In genomic region chr11:115092140-115092539, GRCm38 (mm10) we compare ENCODE assay signal across 11 mouse cellular contexts. TPM values are rescaled to one million over a fixed set of nuclear protein-coding genes. Genes with fewer than 3 reads are reported as not detected.
A peak's percentile ranks its signal among the peaks of the same experiment; 100 is the strongest.
DNase-seq lines count a peak whose midpoint lies in the region; ATAC-seq lines count a peak whose summit lies in the region.
"Had no signal": no experiment of that assay in that cellular context is flagged by ENCODE, and none has a peak within 500 bp of the region (broad histone marks: within the 10 kb centered on the region; RNA-seq: fewer than 3 reads in every experiment).

No protein-coding gene starts in this region.

- H3K9me3 ChIP-seq in kidney, embryonic 14.5 days (ENCODE audit: control insufficient read depth, low read length), result peaks cover 6% of the 10 kb centered on the region; the same call in 1 of the 2 replicates
- H3K9me3 ChIP-seq in forebrain, embryonic 11.5 days (ENCODE audit: control insufficient read depth, low read length), result no peaks in the 10 kb centered on the region
- no peaks in the 10 kb centered on the region for H3K9me3 ChIP-seq in hindbrain, embryonic 13.5 days
- no peaks in the 10 kb centered on the region for H3K9me3 ChIP-seq in midbrain, embryonic 16.5 days (replicated peaks; ENCODE audit: control insufficient read depth, low read length, poor library complexity, severe bottlenecking)

- H3K36me3 ChIP-seq in kidney, embryonic 14.5 days (ENCODE audit: control insufficient read depth, insufficient read depth, low read length), result no peaks in the 10 kb centered on the region
- H3K36me3 ChIP-seq in forebrain, embryonic 11.5 days (ENCODE audit: control insufficient read depth, insufficient read depth, low read length), result no peaks in the 10 kb centered on the region
- H3K36me3 ChIP-seq in hindbrain, embryonic 13.5 days, result no peaks in the 10 kb centered on the region
- H3K36me3 ChIP-seq in midbrain, embryonic 16.5 days (ENCODE audit: control insufficient read depth, insufficient read depth, low read length), result no peaks in the 10 kb centered on the region
- H3K36me3 ChIP-seq: limb, embryonic 12.5 days had no signal

- no peak for ATAC-seq in kidney, embryonic 14.5 days (ENCODE audit: low FRiP score, low TSS enrichment)
- ATAC-seq in forebrain, embryonic 11.5 days (replicated peaks; ENCODE audit: low FRiP score), result no peak
- ATAC-seq in hindbrain, embryonic 13.5 days (ENCODE audit: low FRiP score), result no peak
- no peak for ATAC-seq in midbrain, embryonic 16.5 days

- H3K4me1 ChIP-seq in kidney, embryonic 14.5 days (ENCODE audit: control insufficient read depth, insufficient read depth, low read length), result no peaks in the 10 kb centered on the region
- 0 out of 2 replicates have a peak, but pooled peaks cover 5% of the 10 kb centered on the region for H3K4me1 ChIP-seq in forebrain, embryonic 11.5 days (replicated peaks; ENCODE audit: control insufficient read depth, insufficient read depth, low read length)
- peaks cover 12% of the 10 kb centered on the region for H3K4me1 ChIP-seq in hindbrain, embryonic 13.5 days (replicated peaks)
- H3K4me1 ChIP-seq in midbrain, embryonic 16.5 days (ENCODE audit: control insufficient read depth, insufficient read depth, low read length), result peaks cover 10% of the 10 kb centered on the region

- no peak overlapping the region for H3K27ac ChIP-seq in kidney, embryonic 14.5 days (ENCODE audit: low read depth, low read length)
- no peak overlapping the region for H3K27ac ChIP-seq in forebrain, embryonic 11.5 days (ENCODE audit: low read depth, low read length)
- no peak overlapping the region for H3K27ac ChIP-seq in hindbrain, embryonic 13.5 days
- H3K27ac ChIP-seq in midbrain, embryonic 16.5 days (ENCODE audit: low read length), result no peak overlapping the region
- H3K27ac ChIP-seq: limb, embryonic 12.5 days had no signal

- H3K4me3 ChIP-seq in kidney, embryonic 14.5 days (ENCODE audit: low read length), result no peak overlapping the region
- H3K4me3 ChIP-seq in forebrain, embryonic 11.5 days (ENCODE audit: low read depth, low read length), result peak overlapping the region; percentile 26; the same call in 1 of the 2 replicates
- peak overlapping the region; percentile 34; the same call in 1 of the 2 replicates for H3K4me3 ChIP-seq in hindbrain, embryonic 13.5 days
- peak overlapping the region; percentile 30; the same call in 1 of the 2 replicates for H3K4me3 ChIP-seq in midbrain, embryonic 16.5 days (ENCODE audit: low read depth, low read length)
- H3K4me3 ChIP-seq: limb, embryonic 12.5 days had no signal

- peaks cover 22% of the 10 kb centered on the region for H3K27me3 ChIP-seq in kidney, embryonic 14.5 days (ENCODE audit: control insufficient read depth, insufficient read depth, low read length)
- peaks cover 11% of the 10 kb centered on the region; the same call in 1 of the 2 replicates for H3K27me3 ChIP-seq in forebrain, embryonic 11.5 days (ENCODE audit: control insufficient read depth, insufficient read depth, low read length)
- peaks cover 40% of the 10 kb centered on the region for H3K27me3 ChIP-seq in hindbrain, embryonic 13.5 days
- H3K27me3 ChIP-seq in midbrain, embryonic 16.5 days (ENCODE audit: control insufficient read depth, insufficient read depth, low read depth, low read length), result peaks cover 16% of the 10 kb centered on the region

- peak overlapping the region; percentile 11; the same call in 1 of the 2 replicates for H3K4me2 ChIP-seq in kidney, embryonic 14.5 days (replicated peaks; ENCODE audit: low read depth, low read length)
- H3K4me2 ChIP-seq in forebrain, embryonic 11.5 days (ENCODE audit: low read depth, low read length, severe bottlenecking), result peak overlapping the region; percentile 55; the same call in 1 of the 2 replicates
- H3K4me2 ChIP-seq in hindbrain, embryonic 13.5 days, result peak overlapping the region; percentile 54
- H3K4me2 ChIP-seq in midbrain, embryonic 16.5 days (ENCODE audit: low read length), result peak overlapping the region; percentile 56
- H3K4me2 ChIP-seq: lung, embryonic 14.5 days had no signal

- DNase-seq in kidney, postnatal 10 days, result no peak
- no peak for DNase-seq in forebrain, embryonic 11.5 days (ENCODE audit: low spot score)
- DNase-seq in spleen, adult 18-20 months, result no peak
- no peak for DNase-seq in lung, postnatal 4 days
- DNase-seq in MN1 (ENCODE audit: low spot score), result no peak

- WGBS in kidney, embryonic 14.5 days, result 29% methylated on average over 4 of the region's 4 CpGs
- 15% methylated on average over 4 of the region's 4 CpGs for WGBS in forebrain, embryonic 11.5 days
- WGBS in hindbrain, embryonic 13.5 days, result 20% methylated on average over 4 of the region's 4 CpGs
- 7% methylated on average over 4 of the region's 4 CpGs for WGBS in midbrain, embryonic 16.5 days

- no peak overlapping the region for H3K9ac ChIP-seq in kidney, embryonic 14.5 days (ENCODE audit: low read depth, low read length)
- no peak overlapping the region for H3K9ac ChIP-seq in forebrain, embryonic 11.5 days (ENCODE audit: low read length)
- H3K9ac ChIP-seq in hindbrain, embryonic 13.5 days, result no peak overlapping the region
- H3K9ac ChIP-seq in midbrain, embryonic 16.5 days (ENCODE audit: low read depth, low read length), result 0 out of 2 replicates have a peak overlapping the region, but pooled peaks have one; percentile 54
- H3K9ac ChIP-seq: limb, embryonic 12.5 days; lung, embryonic 14.5 days had no signal

RNA-seq across cellular contexts. Expression of gene Rab37, which starts 0.9 kb away (rescaled TPM):
- 0.96 and 1.2 TPM in 2 replicates for polyA plus RNA-seq in kidney, embryonic 14.5 days (2014; fragmentation: Nextera tagmentation; extraction: Ambion mirVana)
- 0.83 and 0.98 TPM in 2 replicates for polyA plus RNA-seq in forebrain, embryonic 11.5 days (2014; fragmentation: Nextera tagmentation; extraction: Ambion mirVana)
- 0.99 and 1.4 TPM in 2 replicates for polyA plus RNA-seq in hindbrain, embryonic 13.5 days (2015; fragmentation: Nextera tagmentation; extraction: Ambion mirVana)
- 1.0 TPM in 2 replicates for polyA plus RNA-seq in midbrain, embryonic 16.5 days (2015; fragmentation: Nextera tagmentation; extraction: Ambion mirVana)

RNA-seq across cellular contexts. Expression of gene Cd300e, which starts 30.2 kb away (rescaled TPM):
- polyA plus RNA-seq in kidney, embryonic 14.5 days (2014; fragmentation: Nextera tagmentation; extraction: Ambion mirVana), result not detected in 2 replicates
- not detected in 2 replicates for polyA plus RNA-seq in forebrain, embryonic 11.5 days (2014; fragmentation: Nextera tagmentation; extraction: Ambion mirVana)
- not detected in 2 replicates for polyA plus RNA-seq in hindbrain, embryonic 13.5 days (2015; fragmentation: Nextera tagmentation; extraction: Ambion mirVana)
- 0.11 TPM in 1 of 2 replicates, not detected in the other for polyA plus RNA-seq in midbrain, embryonic 16.5 days (2015; fragmentation: Nextera tagmentation; extraction: Ambion mirVana)
- polyA plus RNA-seq: embryonic facial prominence, embryonic 11.5 days; limb, embryonic 12.5 days; lung, embryonic 14.5 days had no signal

RNA-seq across cellular contexts. Expression of gene Cd300lf, which starts 41.7 kb away (rescaled TPM):
- 0.26 TPM in 2 replicates for polyA plus RNA-seq in kidney, embryonic 14.5 days (2014; fragmentation: Nextera tagmentation; extraction: Ambion mirVana)
- polyA plus RNA-seq in forebrain, embryonic 11.5 days (2014; fragmentation: Nextera tagmentation; extraction: Ambion mirVana), result not detected in 2 replicates
- 0.12 and 0.27 TPM in 2 replicates for polyA plus RNA-seq in hindbrain, embryonic 13.5 days (2015; fragmentation: Nextera tagmentation; extraction: Ambion mirVana)
- 0.34 TPM in 1 of 2 replicates, not detected in the other for polyA plus RNA-seq in midbrain, embryonic 16.5 days (2015; fragmentation: Nextera tagmentation; extraction: Ambion mirVana)
- polyA plus RNA-seq: embryonic facial prominence, embryonic 11.5 days had no signal

RNA-seq across cellular contexts. Expression of gene Cd300ld3, which starts 43.9 kb away (rescaled TPM):
- not detected in 2 replicates for polyA plus RNA-seq in kidney, embryonic 14.5 days (2014; fragmentation: Nextera tagmentation; extraction: Ambion mirVana)
- not detected in 2 replicates for polyA plus RNA-seq in forebrain, embryonic 11.5 days (2014; fragmentation: Nextera tagmentation; extraction: Ambion mirVana)
- not detected in 2 replicates for polyA plus RNA-seq in hindbrain, embryonic 13.5 days (2015; fragmentation: Nextera tagmentation; extraction: Ambion mirVana)
- not detected in 2 replicates for polyA plus RNA-seq in midbrain, embryonic 16.5 days (2015; fragmentation: Nextera tagmentation; extraction: Ambion mirVana)
- polyA plus RNA-seq: embryonic facial prominence, embryonic 11.5 days; limb, embryonic 12.5 days; lung, embryonic 14.5 days had no signal

RNA-seq across cellular contexts. Expression of gene Cd300ld5, which starts 54.6 kb away (rescaled TPM):
- polyA plus RNA-seq in kidney, embryonic 14.5 days (2014; fragmentation: Nextera tagmentation; extraction: Ambion mirVana), result not detected in 2 replicates
- not detected in 2 replicates for polyA plus RNA-seq in forebrain, embryonic 11.5 days (2014; fragmentation: Nextera tagmentation; extraction: Ambion mirVana)
- polyA plus RNA-seq in hindbrain, embryonic 13.5 days (2015; fragmentation: Nextera tagmentation; extraction: Ambion mirVana), result not detected in 2 replicates
- not detected in 2 replicates for polyA plus RNA-seq in midbrain, embryonic 16.5 days (2015; fragmentation: Nextera tagmentation; extraction: Ambion mirVana)
- polyA plus RNA-seq: embryonic facial prominence, embryonic 11.5 days; limb, embryonic 12.5 days; lung, embryonic 14.5 days had no signal
